Mouse (Mus musculus): ENCODE measurements around the gene Mfsd11.

DNA sequence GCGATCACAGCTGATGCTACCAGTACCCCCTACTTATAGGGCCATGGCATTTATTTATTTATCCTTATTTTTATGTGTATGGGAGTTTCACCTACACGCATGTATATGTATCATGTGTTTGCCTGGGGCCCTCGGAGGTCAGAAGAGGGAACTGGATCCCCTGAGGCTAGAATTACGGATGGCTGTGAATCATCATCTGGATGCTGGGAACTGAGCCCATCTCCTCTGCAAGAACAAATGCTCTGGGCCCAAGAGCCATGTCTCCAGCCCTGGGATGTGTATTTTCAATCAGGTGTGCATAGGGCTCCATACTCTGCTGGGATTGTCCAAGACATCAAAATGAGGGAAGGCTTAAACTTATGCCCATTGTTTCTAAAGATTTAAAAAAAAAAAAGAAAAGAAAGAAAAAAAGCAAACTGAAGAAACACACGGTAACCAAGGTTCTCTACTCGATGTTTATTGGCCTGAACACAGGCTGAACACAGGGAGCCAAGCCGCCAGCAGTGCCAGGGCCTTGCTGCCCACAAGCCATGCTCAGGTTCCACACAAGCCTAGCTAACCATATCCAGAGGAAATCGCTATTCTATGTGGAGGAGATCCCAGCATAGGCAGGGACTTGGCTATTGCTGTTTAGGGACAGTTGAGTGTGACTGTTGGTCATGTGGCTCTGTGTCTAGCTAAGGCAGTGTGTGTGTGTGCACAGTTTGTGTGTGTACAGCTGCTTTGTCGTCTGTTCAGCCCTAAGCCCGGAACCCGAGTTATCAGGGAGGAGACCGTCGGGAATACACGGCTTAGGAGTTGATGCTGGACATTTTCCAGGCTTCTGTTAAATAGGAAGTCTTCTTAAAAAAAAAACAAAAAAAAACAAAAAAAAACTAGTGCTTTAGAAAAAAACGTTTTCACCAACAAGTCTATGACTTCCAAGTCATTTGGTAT is 45.8 kb upstream of the Mfsd11 start:
- no peak for TF ChIP-seq TBP (IDR thresholded peaks at IDR 0.05; ENCODE audit: low read depth, low read length)
- no peak for TF ChIP-seq POLR2AphosphoS2 (IDR thresholded peaks at IDR 0.05; ENCODE audit: low read length)
